Mouse (Mus musculus) CH12.LX (cell line): ENCODE data around the gene Hba-a1. TPM values are rescaled to one million over a fixed set of nuclear protein-coding genes. Genes with fewer than 3 reads are reported as not detected.
"Not testable (repeated sequence)": the region's sequence is repeated elsewhere in the genome, so short reads cannot be mapped to it uniquely, and the experiment has no call there.

Experiments
- DNase-seq: peaks from one replicate; pipeline ENCODE4 v3.0.0-alpha.2; 2013; ENCODE audit errors: extremely low read depth
- H3K27ac ChIP-seq: 2 replicates; pipeline ENCODE4 v1.5.1; 2012; ENCODE audit warnings: low read depth, mild to moderate bottlenecking, control low read depth, moderate library complexity; ENCODE audit not compliant: insufficient read depth
- H3K27me3 ChIP-seq: replicated peaks from 2 replicates; pipeline ENCODE3; 2012; ENCODE audit warnings: inconsistent platforms
- H3K36me3 ChIP-seq, 2 experiments: replicated peaks in 1 of 2; 2 replicates each; pipeline versions ENCODE3 to v1.6.1; 2012; ENCODE audit warnings: inconsistent platforms in 1 of 2, low read length in 1 of 2, mild to moderate bottlenecking in 1 of 2, mixed read lengths in 1 of 2, moderate library complexity in 1 of 2; ENCODE audit not compliant: control insufficient read depth in 1 of 2, insufficient read depth in 1 of 2
- H3K4me1 ChIP-seq, 2 experiments: 2 replicates each; pipeline ENCODE4 v1.6.1; 2012; ENCODE audit warnings: inconsistent platforms in 1 of 2, moderate library complexity in 1 of 2; ENCODE audit not compliant: insufficient read depth in 2 of 2, control insufficient read depth in 1 of 2
- H3K4me2 ChIP-seq: 2 replicates; pipeline ENCODE4 v1.6.1; 2012; ENCODE audit warnings: low read depth, mild to moderate bottlenecking, control low read depth; ENCODE audit not compliant: poor library complexity, insufficient read depth, severe bottlenecking
- H3K4me3 ChIP-seq, 3 experiments: fragments of 150-350 bp in 1 of 3; sonication (generic) in 1 of 3; replicated peaks in 1 of 3; 2 replicates each; pipeline versions ENCODE3 to v1.5.1; 2011 to 2012; ENCODE audit warnings: low read depth in 2 of 3, low read length in 2 of 3, mild to moderate bottlenecking in 2 of 3, moderate library complexity in 2 of 3, control low read depth in 1 of 3, improper control_type of control experiment in 1 of 3, inconsistent platforms in 1 of 3, mixed read lengths in 1 of 3; ENCODE audit not compliant: poor library complexity in 1 of 3
- H3K79me2 ChIP-seq: replicated peaks from 2 replicates; pipeline ENCODE4 v1.6.1; 2012; ENCODE audit warnings: mild to moderate bottlenecking, moderate library complexity; ENCODE audit not compliant: control insufficient read depth, poor library complexity, insufficient read depth, severe bottlenecking; ENCODE audit errors: extremely low read depth
- H3K9ac ChIP-seq: 2 replicates; pipeline ENCODE4 v1.6.1; 2012; ENCODE audit warnings: low read depth, mild to moderate bottlenecking, control low read depth, moderate library complexity; ENCODE audit not compliant: insufficient read depth
- H3K9me3 ChIP-seq: replicated peaks from 2 replicates; pipeline ENCODE3; 2012; ENCODE audit warnings: low read length, inconsistent platforms, mixed read lengths
- BHLHE40 ChIP-seq: IDR thresholded peaks from 2 replicates; pipeline ENCODE4 v1.6.1; 2011; ENCODE audit warnings: mild to moderate bottlenecking, low read depth, low read length, improper control_type of control experiment
- CHD1 ChIP-seq: IDR thresholded peaks from 2 replicates; pipeline ENCODE4 v1.6.1; 2012; ENCODE audit warnings: low read depth, low read length, improper control_type of control experiment, inconsistent platforms
- CTCF ChIP-seq, 2 experiments: IDR thresholded peaks in 1 of 2; conservative IDR thresholded peaks in 1 of 2; 2 replicates each; pipeline ENCODE4 v1.5.1; 2011 to 2012; ENCODE audit warnings: low read depth in 2 of 2, low read length in 2 of 2, improper control_type of control experiment in 1 of 2, inconsistent platforms in 1 of 2, mild to moderate bottlenecking in 1 of 2, moderate library complexity in 1 of 2
- ETS1 ChIP-seq: conservative IDR thresholded peaks from 2 replicates; pipeline ENCODE4 v1.6.1; 2012; ENCODE audit warnings: low read depth, mild to moderate bottlenecking, inconsistent platforms, low read length, improper control_type of control experiment, moderate library complexity
- IRF4 ChIP-seq: IDR thresholded peaks from 2 replicates; pipeline ENCODE4 v1.6.1; 2014; ENCODE audit warnings: low read depth, mild to moderate bottlenecking, inconsistent platforms, low read length, improper control_type of control experiment
- KAT2A ChIP-seq: IDR thresholded peaks from 2 replicates; pipeline ENCODE4 v1.6.1; 2012; ENCODE audit warnings: low read length, improper control_type of control experiment, inconsistent platforms; ENCODE audit not compliant: insufficient replicate concordance
- MAX ChIP-seq: IDR thresholded peaks from 2 replicates; pipeline ENCODE4 v1.6.1; 2011; ENCODE audit warnings: low read length, improper control_type of control experiment
- MYC ChIP-seq: IDR thresholded peaks from 2 replicates; pipeline ENCODE4 v1.6.1; 2011; ENCODE audit warnings: low read depth, mild to moderate bottlenecking, improper control_type of control experiment, low read length
- NELFE ChIP-seq: IDR thresholded peaks from 2 replicates; pipeline ENCODE4 v1.6.1; 2011; ENCODE audit warnings: low read depth, low read length, improper control_type of control experiment
- PAX5 ChIP-seq: IDR thresholded peaks from 2 replicates; pipeline ENCODE4 v1.6.1; 2012; ENCODE audit warnings: low read length, inconsistent platforms, mixed read lengths
- POLR2AphosphoS2 ChIP-seq: IDR thresholded peaks from 2 replicates; pipeline ENCODE4 v1.6.1; 2011; ENCODE audit warnings: low read depth, low read length, improper control_type of control experiment
- RCOR1 ChIP-seq: conservative IDR thresholded peaks from 2 replicates; pipeline ENCODE4 v1.6.1; 2012; ENCODE audit warnings: low read depth, mild to moderate bottlenecking, inconsistent platforms, low read length, improper control_type of control experiment
- ZC3H11A ChIP-seq: IDR thresholded peaks from 2 replicates; pipeline ENCODE4 v1.6.1; 2012; ENCODE audit warnings: low read depth, mild to moderate bottlenecking, inconsistent platforms, low read length, improper control_type of control experiment
- ZKSCAN1 ChIP-seq: IDR thresholded peaks from 2 replicates; pipeline ENCODE4 v1.6.1; 2012; ENCODE audit warnings: low read depth, inconsistent platforms, low read length, improper control_type of control experiment, borderline replicate concordance
- ZMIZ1 ChIP-seq: IDR thresholded peaks from 2 replicates; pipeline ENCODE4 v1.6.1; 2012; ENCODE audit warnings: low read depth, mild to moderate bottlenecking, inconsistent platforms, low read length, improper control_type of control experiment
- dilution Hi-C: fragments of 300-500 bp; cut with MboI; formaldehyde crosslinking; loops from 2 replicates; pipeline ENCODE4 v1.14.3; 2020; ENCODE audit warnings: low sequenced_read_pairs; ENCODE audit not compliant: extremely low pct_unique_long_range_greater_than_20kb, extremely low pct_ligation_motif_present
- in situ Hi-C: fragments of 300-500 bp; cut with MboI; formaldehyde crosslinking; loops from 3 replicates; pipeline ENCODE4 v1.14.3; 2019; ENCODE audit warnings: low sequenced_read_pairs, low pct_ligation_motif_present, low pct_unique_long_range_greater_than_20kb, mixed read lengths
- polyA plus RNA-seq: library from polyadenylated mRNA; unstranded; fragments of >175 nt; gene quantifications from 2 replicates; pipeline ENCODE4 v1.2.1, GENCODE M21; 2012; ENCODE audit warnings: low read depth; ENCODE audit not compliant: insufficient read length
- total RNA-seq, 2 experiments: library from RNA; depleted of rRNA; stranded (reverse); fragments of 300-350 nt in 1 of 2; fragments of >200 nt in 1 of 2; gene quantifications; 2 replicates each; pipeline ENCODE4 v1.2.3; 2012 to 2014

The Hba-a1 gene
- total and polyA plus RNA-seq, 3 experiments = 4.7 to 5.2 (median 4.9) TPM

DNA sequence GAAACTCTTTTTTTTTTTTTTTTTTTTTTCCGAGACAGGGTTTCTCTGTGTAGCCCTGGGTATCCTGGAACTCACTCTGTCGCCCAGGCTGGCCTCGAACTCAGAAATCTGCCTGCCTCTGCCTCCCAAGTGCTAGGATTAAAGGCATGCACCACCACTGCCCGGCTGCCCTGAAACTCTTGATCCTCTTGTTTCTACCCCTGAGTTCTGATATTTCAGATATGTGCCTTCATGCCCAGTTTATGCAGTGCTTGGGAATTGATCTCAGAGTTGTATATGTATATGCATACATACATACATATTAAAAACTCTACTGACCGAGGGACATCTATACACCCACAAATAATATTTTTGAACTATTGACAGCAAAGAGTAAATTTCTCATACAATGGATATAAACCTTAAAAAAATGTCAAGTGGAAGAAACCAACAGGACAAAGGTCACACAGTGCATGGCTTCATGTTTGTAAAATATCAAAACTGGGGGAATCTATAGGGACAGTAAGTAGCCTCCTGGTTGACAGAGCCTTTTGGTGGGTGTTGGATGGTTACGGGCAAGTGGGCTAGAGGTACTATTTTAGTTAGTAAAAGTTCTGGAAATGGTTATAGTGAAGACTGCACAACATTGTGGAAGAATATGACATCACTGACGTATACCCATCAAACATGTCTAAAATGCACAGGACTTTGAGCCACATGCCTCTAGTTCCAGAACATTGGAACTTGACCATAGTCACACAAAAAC lies 1.9 kb downstream of the Hba-a1 start:
- Histone ChIP-seq H3K27ac (no peak overlapping the region), H3K27me3 (peaks cover 10% of the 10 kb centered on the region), H3K4me2 (no peak overlapping the region), H3K79me2 (no peaks in the 10 kb centered on the region), H3K9ac (no peak overlapping the region), H3K4me3 (no peak overlapping the region), H3K4me1 (peaks cover 2 to 20% of the 10 kb centered on the region in 2 experiments; a peak in 2 of 4 replicates), H3K9me3 (no peaks in the 10 kb centered on the region), H3K36me3 (no peaks in the 10 kb centered on the region)
- DNase-seq = no peak
- dilution Hi-C loops = no loop called here
- TF ChIP-seq POLR2AphosphoS2 (no peak), RCOR1 (no peak), BHLHE40 (no peak), ETS1 (no peak), MYC (no peak), MAX (no peak), ZMIZ1 (no peak), ZC3H11A (no peak), PAX5 (no peak), CHD1 (no peak), IRF4 (no peak), NELFE (no peak), KAT2A (no peak), ZKSCAN1 (no peak)
- TF ChIP-seq, all 38 proteins: peak for 0
- in situ Hi-C loops = loop anchor here (5.0 kb wide), 2 partner anchors 33 to 37 kb away; no protein-coding TSS in a partner anchor

DNA sequence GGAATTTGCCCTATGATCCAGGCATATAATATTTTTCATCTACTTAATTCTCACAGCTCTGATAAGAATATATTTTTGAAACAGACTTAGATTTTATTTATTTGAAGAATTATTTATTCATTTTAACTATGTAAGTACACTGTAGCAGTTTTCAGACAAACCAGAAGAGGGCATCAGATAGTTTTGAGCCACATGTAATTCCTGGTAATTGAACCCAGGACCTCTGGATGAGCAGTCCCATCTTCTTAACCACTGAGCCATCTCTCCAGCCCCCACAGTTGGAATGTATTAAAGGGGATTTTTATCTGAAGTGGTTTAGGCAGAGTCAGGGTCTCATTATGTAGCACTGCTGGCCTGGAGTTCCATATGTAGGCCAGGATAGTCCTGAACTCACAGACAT lies 2.6 kb downstream of the Hba-a1 start:
- H3K9me3 ChIP-seq, H3K9ac ChIP-seq, DNase-seq, H3K27me3 ChIP-seq, dilution Hi-C loops, H3K27ac ChIP-seq, H3K79me2 ChIP-seq, H3K36me3 ChIP-seq, H3K4me2 ChIP-seq, H3K4me3 ChIP-seq: not testable (repeated sequence)
- peaks cover 0 to 18% of the 10 kb centered on the region in 2 experiments; a peak in 2 of 4 replicates for H3K4me1 ChIP-seq
- TF ChIP-seq CTCF (conservative IDR thresholded peaks at IDR 0.05 in 1 of 2, IDR thresholded peaks at IDR 0.05 in 1 of 2; ENCODE audit: low read depth in 2 of 2, low read length in 2 of 2) = peak in 1 of 2 experiments; percentile 11; a peak in 1 of 4 replicates
- in situ Hi-C loops = loop anchor here (5.0 kb wide), 2 partner anchors 34 to 36 kb away; no protein-coding TSS in a partner anchor
